Mouse (Mus musculus) heart, embryonic 15.5 days (tissue): Measurements from ENCODE around the gene Itsn1. TPM values are rescaled to one million over a fixed set of nuclear protein-coding genes. Genes with fewer than 3 reads are reported as not detected.

ENCODE experiments used
- ATAC-seq: fragments of 200-750 bp; cut with Nextera tagmentation; replicated peaks from 2 replicates; pipeline ENCODE4 v1.8.0; 2017; ENCODE audit warnings: low read depth, moderate TSS enrichment; ENCODE audit not compliant: insufficient number of reproducible peaks, insufficient read depth, low FRiP score
- H3K27ac ChIP-seq: fragments of 300-500 bp; sonication (generic); 2 replicates; pipeline ENCODE4 v1.5.1; 2015; ENCODE audit warnings: mild to moderate bottlenecking, inconsistent platforms
- H3K27me3 ChIP-seq: fragments of 300-500 bp; sonication (generic); 2 replicates; pipeline ENCODE4 v1.6.1; 2015; ENCODE audit warnings: inconsistent platforms
- H3K36me3 ChIP-seq: fragments of 300-500 bp; sonication (generic); 2 replicates; pipeline ENCODE4 v1.6.1; 2015; ENCODE audit warnings: mild to moderate bottlenecking, inconsistent platforms
- H3K4me1 ChIP-seq: fragments of 300-500 bp; sonication (generic); replicated peaks from 2 replicates; pipeline ENCODE4 v1.6.1; 2015; ENCODE audit warnings: inconsistent platforms
- H3K4me2 ChIP-seq: fragments of 300-500 bp; sonication (generic); 2 replicates; pipeline ENCODE4 v1.6.1; 2015; ENCODE audit warnings: inconsistent platforms, mild to moderate bottlenecking, moderate library complexity
- H3K4me3 ChIP-seq: fragments of 300-500 bp; sonication (generic); 2 replicates; pipeline ENCODE4 v1.5.1; 2015; ENCODE audit warnings: mild to moderate bottlenecking, inconsistent platforms
- H3K9ac ChIP-seq: fragments of 300-500 bp; sonication (generic); 2 replicates; pipeline ENCODE4 v1.6.1; 2015; ENCODE audit warnings: mild to moderate bottlenecking, inconsistent platforms
- H3K9me3 ChIP-seq: fragments of 300-500 bp; sonication (generic); replicated peaks from 2 replicates; pipeline ENCODE4 v1.6.1; 2016; ENCODE audit warnings: inconsistent platforms
- WGBS: fragments of 180-500 bp; shearing (Covaris S2); methylation state at CpG from one replicate; pipeline ENCODE4 v1.1.7; 2015; ENCODE audit warnings: mixed read lengths; 5-methylcytosine and 5-hydroxymethylcytosine counted together
- polyA plus RNA-seq: library from polyadenylated mRNA; unstranded; fragments of >200 nt; fragmentation: Nextera tagmentation; extraction: Ambion mirVana; gene quantifications from 2 replicates; pipeline ENCODE4 v1.2.1, GENCODE M21; 2015

Itsn1 gene
- polyA plus RNA-seq, 1 experiment from 2014 or later, result 17.6 TPM

DNA sequence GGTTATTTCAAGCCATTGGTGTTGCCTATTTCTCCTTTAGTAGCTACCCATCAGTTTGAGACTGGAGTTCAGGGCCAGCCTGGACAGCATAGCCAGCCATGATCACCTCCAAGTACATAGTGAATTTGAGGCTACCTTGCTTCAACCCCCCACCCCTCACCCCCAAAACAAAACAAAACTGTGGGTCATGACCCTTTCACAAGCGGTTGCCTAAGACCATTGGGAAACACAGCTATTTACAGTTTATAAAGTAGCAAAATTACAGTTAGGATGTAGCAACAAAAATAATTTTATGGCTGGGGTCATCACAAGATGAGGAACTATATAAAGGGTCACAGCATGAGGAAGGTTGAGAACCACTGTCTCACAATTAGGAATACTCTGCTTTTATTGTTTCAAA, 104.9 kb downstream of the Itsn1 start:
- Histone ChIP-seq H3K36me3 (peaks cover 16% of the 10 kb centered on the region; the same call in 1 of the 2 replicates), H3K9me3 (no peaks in the 10 kb centered on the region), H3K9ac (no peak overlapping the region), H3K4me1 (0 out of 2 replicates have a peak, but pooled peaks cover 5% of the 10 kb centered on the region), H3K4me2 (no peak overlapping the region), H3K27ac (no peak overlapping the region), H3K4me3 (no peak overlapping the region), H3K27me3 (no peaks in the 10 kb centered on the region)
- ATAC-seq, result no peak
- WGBS, result 94% methylated on average over 1 of the region's 1 CpGs

DNA sequence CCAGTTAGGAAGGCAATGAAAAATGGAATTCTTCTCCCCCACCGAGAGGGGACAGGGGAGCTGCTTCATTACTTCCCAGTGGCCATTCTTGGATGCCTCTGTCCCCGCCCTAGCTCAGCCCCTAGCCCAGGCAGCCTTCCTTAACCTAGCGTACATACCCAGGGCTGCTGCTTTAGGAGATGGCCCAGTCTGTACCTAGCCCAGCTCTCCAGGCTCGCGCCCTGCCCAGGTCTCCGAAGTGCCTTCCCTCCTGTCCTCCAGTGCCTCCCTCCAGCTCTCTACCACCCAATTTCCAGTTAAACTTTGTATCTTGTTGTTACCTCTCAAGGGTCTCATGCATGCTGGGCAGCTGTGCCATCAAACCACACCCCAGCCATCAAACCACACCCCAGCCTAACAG, 106.7 kb downstream of the Itsn1 start:
- peaks cover 16% of the 10 kb centered on the region for H3K4me1 ChIP-seq
- H3K36me3 ChIP-seq, result peaks cover 12% of the 10 kb centered on the region; the same call in 1 of the 2 replicates
- no peak overlapping the region for H3K27ac ChIP-seq
- no peak overlapping the region for H3K4me2 ChIP-seq
- no peaks in the 10 kb centered on the region for H3K9me3 ChIP-seq
- ATAC-seq, result no peak
- no peaks in the 10 kb centered on the region for H3K27me3 ChIP-seq
- no peak overlapping the region for H3K9ac ChIP-seq
- 90% methylated on average over 6 of the region's 6 CpGs for WGBS
- H3K4me3 ChIP-seq, result no peak overlapping the region

DNA sequence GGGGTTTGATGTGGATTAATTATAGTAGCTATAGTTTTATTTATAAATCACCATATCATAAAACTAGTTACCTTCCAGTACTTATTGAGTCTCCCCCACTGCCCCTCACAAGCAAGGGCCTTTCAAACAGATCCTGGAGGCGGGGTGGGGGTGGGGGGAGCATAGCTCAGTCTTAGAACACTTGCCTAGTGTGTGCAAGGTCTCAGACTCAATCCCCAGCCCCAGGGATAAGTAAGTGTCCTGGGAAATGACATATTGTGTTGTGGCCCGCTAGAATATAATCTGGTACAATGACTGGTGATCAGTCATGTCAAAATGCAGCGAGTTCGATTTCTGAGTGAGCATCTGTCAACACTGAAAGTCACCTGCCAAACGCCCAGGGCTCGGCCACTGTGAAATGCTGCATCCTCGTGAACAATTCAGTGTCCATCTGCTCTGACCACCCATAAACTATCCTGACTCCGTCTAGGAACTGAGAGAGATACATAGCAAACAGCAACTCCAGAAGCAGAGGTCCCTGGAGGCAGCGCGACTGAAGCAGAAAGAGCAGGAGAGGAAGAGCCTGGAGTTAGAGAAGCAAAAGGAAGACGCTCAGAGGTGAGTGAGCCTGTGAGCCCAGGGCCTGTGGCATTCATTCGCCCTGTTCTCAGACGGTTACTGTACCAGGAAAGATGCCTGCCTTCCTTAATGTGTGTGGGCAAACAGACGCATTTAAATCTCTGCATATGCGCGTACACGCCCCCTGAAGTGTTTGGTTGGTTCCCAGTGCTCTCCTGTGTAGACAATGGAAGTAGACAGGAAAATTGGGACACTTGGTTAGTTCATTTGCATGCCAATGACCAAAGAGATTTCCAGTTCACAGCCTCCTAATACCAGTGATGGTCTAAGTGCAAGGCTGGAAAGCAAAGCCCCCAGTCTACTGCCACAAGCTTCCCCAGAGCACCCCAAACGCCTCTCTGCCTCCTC, 107.8 kb downstream of the Itsn1 start:
- no peak for ATAC-seq
- H3K4me1 ChIP-seq, result peaks cover 23% of the 10 kb centered on the region
- no peak overlapping the region for H3K4me2 ChIP-seq
- 80% methylated on average over 18 of the region's 18 CpGs for WGBS
- H3K9ac ChIP-seq, result no peak overlapping the region
- no peak overlapping the region for H3K27ac ChIP-seq
- peaks cover 9% of the 10 kb centered on the region; the same call in 1 of the 2 replicates for H3K36me3 ChIP-seq
- no peaks in the 10 kb centered on the region for H3K27me3 ChIP-seq
- no peaks in the 10 kb centered on the region for H3K9me3 ChIP-seq
- H3K4me3 ChIP-seq, result no peak overlapping the region

DNA sequence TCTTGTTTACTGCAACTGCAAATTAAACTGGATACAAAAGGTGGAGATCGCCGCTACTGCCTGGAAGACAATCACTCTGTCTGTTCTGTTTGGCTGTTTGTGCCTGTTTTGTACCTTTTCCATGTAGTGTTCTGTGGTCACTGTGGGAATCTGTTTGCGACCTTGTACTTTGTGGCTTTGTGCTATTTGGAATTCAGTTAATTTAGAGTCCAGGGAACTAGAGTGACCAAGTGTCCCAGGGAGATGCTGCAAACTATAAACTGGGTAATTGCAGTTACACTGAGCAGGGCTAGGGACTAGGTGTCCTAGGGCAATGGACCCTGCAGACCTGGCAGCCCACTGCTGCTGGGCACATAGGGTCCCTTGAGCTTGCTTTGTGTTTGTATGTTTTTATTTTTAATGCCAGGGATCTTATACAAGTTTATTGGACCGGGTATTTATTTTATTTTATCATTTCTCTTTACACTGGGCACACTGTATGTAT, 108.5 kb downstream of the Itsn1 start:
- no peak for ATAC-seq
- no peak overlapping the region for H3K4me2 ChIP-seq
- no peak overlapping the region for H3K9ac ChIP-seq
- no peaks in the 10 kb centered on the region for H3K9me3 ChIP-seq
- no peak overlapping the region for H3K27ac ChIP-seq
- H3K27me3 ChIP-seq, result no peaks in the 10 kb centered on the region
- H3K4me1 ChIP-seq, result peaks cover 23% of the 10 kb centered on the region
- no peak overlapping the region for H3K4me3 ChIP-seq
- peaks cover 10% of the 10 kb centered on the region; the same call in 1 of the 2 replicates for H3K36me3 ChIP-seq
- WGBS, result 94% methylated on average over 4 of the region's 4 CpGs

DNA sequence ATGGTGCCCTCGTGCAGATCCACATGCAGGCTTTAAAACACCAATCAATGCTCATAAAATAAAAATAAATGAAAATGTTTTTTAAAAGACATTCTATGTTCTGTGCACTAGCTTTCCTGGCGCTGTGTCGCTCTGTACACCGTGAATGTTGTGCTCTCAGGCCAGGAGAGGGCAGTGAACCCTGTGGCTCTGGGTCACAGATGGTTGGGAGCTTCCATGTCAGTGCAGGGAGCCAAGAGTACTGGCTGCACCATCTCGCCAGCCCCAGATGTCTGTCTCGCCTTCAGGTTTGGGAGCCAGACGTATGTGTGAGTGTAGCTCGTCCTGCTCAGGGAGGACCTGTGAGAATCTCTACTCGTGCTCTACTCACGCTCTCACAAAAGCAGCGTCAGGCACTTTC, 109.7 kb downstream of the Itsn1 start:
- H3K4me3 ChIP-seq, result no peak overlapping the region
- 77% methylated on average over 11 of the region's 11 CpGs for WGBS
- no peaks in the 10 kb centered on the region for H3K9me3 ChIP-seq
- no peak overlapping the region for H3K27ac ChIP-seq
- H3K27me3 ChIP-seq, result no peaks in the 10 kb centered on the region
- H3K36me3 ChIP-seq, result peaks cover 17% of the 10 kb centered on the region; the same call in 1 of the 2 replicates
- H3K4me2 ChIP-seq, result no peak overlapping the region
- no peak overlapping the region for H3K9ac ChIP-seq
- no peak for ATAC-seq
- H3K4me1 ChIP-seq, result peaks cover 23% of the 10 kb centered on the region

DNA sequence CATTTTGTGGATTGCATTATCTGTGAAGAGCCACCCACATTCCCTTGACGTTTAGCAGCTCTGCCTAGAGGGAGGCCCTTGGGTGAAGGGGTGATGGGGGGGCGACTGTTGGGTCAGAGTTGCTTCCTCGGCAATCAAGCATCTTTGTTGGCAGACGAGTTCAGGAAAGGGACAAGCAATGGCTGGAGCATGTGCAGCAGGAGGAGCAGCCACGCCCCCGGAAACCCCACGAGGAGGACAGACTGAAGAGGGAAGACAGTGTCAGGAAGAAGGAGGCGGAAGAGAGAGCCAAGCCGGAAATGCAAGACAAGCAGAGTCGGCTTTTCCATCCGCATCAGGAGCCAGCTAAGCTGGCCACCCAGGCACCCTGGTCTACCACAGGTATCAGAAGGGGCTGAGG, 110.4 kb downstream of the Itsn1 start:
- H3K9me3 ChIP-seq, result no peaks in the 10 kb centered on the region
- no peak overlapping the region for H3K27ac ChIP-seq
- no peak overlapping the region for H3K4me2 ChIP-seq
- no peak for ATAC-seq
- H3K4me3 ChIP-seq, result no peak overlapping the region
- peaks cover 23% of the 10 kb centered on the region for H3K4me1 ChIP-seq
- 46% methylated on average over 11 of the region's 11 CpGs for WGBS
- H3K36me3 ChIP-seq, result peaks cover 17% of the 10 kb centered on the region; the same call in 1 of the 2 replicates
- H3K9ac ChIP-seq, result no peak overlapping the region
- no peaks in the 10 kb centered on the region for H3K27me3 ChIP-seq

DNA sequence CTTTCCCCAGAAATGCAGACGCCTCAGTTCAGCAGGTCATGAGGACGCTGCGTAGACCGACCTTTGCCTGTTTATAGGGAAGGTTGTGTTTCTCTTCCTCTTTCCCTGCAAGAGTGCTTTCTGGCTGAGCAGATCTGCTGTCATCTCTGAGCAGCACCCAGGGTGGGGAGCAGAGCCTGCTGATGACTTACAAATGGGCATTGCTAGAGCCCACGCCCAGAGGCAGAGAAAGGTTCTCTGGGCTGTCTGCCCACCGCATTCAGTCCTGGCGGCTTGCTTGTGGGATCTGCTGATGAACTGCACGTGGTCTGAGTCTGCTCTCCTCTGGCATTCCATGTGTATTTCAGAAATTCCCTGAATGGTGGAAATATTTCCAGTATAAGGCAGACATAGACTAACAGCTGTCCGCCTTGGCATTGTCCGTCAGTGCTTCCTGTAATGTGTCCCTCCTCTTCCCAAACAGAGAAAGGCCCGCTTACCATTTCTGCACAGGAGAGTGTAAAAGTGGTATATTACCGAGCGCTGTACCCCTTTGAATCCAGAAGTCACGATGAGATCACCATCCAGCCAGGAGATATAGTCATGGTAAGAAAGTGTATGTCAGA, 112.0 kb downstream of the Itsn1 start:
- Histone ChIP-seq H3K4me1 (peaks cover 30% of the 10 kb centered on the region), H3K9me3 (no peaks in the 10 kb centered on the region), H3K4me3 (no peak overlapping the region), H3K36me3 (peaks cover 17% of the 10 kb centered on the region; the same call in 1 of the 2 replicates), H3K4me2 (0 out of 2 replicates have a peak overlapping the region, but pooled peaks have one; percentile 4), H3K9ac (peak overlapping the region; percentile 25; the same call in 1 of the 2 replicates), H3K27ac (peak overlapping the region; percentile 51), H3K27me3 (no peaks in the 10 kb centered on the region)
- ATAC-seq, result peak; percentile 68
- WGBS, result 63% methylated on average over 14 of the region's 14 CpGs

DNA sequence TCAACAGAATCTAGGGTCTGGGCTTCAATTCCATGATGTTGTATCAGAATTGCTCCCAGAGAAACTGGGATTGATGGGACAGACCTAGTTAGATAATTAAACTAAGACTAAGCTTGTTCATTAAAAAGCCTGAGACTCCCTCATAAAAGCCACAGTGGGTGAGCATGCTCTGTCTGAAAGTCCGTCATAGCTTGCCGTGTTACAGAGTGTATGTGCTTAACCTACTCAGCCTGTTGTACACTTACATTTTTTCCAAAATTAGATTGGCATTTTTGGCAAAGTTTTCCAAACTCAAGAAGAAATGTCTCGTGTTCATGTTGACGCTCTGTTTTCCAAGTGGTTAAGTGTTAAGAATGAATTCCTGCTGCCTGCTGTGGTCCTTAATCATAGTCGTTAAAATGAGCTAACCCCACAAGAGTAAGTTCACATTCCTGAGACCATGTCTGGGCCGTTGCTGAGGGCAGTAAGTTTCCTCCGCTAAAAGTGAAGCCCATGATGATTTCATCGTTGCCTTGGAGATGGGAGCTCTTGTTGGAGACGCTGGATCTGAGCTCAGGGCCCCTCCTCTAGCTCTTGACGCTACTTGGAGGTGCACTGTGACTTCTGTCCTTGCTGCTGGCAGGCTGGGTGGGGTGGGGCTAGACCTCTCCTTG, 117.1 kb downstream of the Itsn1 start:
- WGBS, result 25% methylated on average over 10 of the region's 10 CpGs
- no peaks in the 10 kb centered on the region for H3K9me3 ChIP-seq
- H3K36me3 ChIP-seq, result peaks cover 19% of the 10 kb centered on the region
- peak overlapping the region; percentile 61 for H3K27ac ChIP-seq
- ATAC-seq, result no peak
- H3K9ac ChIP-seq, result no peak overlapping the region; the same call in 1 of the 2 replicates
- no peak overlapping the region for H3K4me2 ChIP-seq
- H3K4me3 ChIP-seq, result no peak overlapping the region
- H3K27me3 ChIP-seq, result no peaks in the 10 kb centered on the region
- peaks cover 32% of the 10 kb centered on the region for H3K4me1 ChIP-seq

DNA sequence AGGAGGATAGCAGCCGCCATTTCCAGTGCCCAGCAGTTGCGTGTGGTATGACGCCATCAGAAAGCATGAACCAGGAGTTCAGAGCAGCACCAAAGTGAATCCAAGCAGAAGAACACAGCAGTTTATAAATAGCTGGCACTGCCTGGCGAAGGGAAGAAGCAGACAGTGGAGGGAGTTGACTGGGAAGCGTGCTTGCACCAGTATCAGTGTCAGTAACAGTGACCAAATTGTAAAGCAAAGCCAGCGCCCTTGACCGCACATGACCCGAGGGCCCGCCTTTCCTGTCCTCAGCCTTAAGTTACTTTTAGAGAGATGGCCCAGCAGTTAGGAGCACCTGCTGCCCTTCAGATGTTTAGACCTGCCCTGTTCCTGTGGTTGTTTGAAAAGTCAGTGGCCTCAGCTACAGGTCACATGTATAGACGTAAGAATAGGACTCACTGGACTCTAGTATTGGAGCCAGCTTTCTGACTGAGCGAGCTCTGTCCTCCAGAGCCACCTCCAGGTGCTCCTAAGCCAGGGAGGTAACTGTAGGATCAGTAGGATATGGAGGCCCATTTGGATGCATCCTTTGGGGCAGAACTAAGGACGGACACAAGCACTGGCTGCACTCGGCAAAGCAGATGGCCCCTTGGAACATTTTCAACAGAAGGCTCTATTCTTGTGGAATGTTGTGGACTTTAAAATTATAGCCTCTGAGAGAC, 118.6 kb downstream of the Itsn1 start:
- Histone ChIP-seq H3K9ac (no peak overlapping the region), H3K27ac (peak overlapping the region; percentile 61), H3K4me3 (no peak overlapping the region), H3K36me3 (peaks cover 21% of the 10 kb centered on the region), H3K4me2 (no peak overlapping the region), H3K4me1 (peaks cover 32% of the 10 kb centered on the region), H3K9me3 (no peaks in the 10 kb centered on the region), H3K27me3 (no peaks in the 10 kb centered on the region)
- peak; percentile 32; the same call in 1 of the 2 replicates for ATAC-seq
- 49% methylated on average over 13 of the region's 13 CpGs for WGBS

DNA sequence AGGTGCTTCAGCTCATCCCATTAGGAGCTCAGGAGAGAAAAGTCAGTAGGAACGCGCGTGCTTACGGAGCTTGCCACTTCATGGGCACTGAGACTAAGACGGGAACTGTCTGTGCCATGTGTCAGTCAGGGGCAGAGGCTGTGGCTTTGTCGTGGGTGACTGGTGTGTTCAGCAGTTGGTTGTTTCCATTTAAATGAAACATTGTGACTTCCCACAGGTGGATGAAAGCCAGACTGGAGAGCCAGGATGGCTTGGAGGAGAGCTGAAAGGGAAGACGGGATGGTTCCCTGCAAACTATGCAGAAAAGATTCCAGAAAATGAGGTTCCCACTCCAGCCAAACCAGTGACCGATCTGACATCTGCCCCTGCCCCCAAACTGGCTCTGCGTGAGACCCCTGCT, 119.4 kb downstream of the Itsn1 start:
- Histone ChIP-seq H3K4me2 (no peak overlapping the region), H3K36me3 (peaks cover 15% of the 10 kb centered on the region), H3K27ac (no peak overlapping the region), H3K4me3 (no peak overlapping the region), H3K9me3 (no peaks in the 10 kb centered on the region), H3K9ac (no peak overlapping the region), H3K4me1 (peaks cover 40% of the 10 kb centered on the region), H3K27me3 (no peaks in the 10 kb centered on the region)
- 89% methylated on average over 9 of the region's 9 CpGs for WGBS
- no peak for ATAC-seq
